Mouse (Mus musculus) gastrocnemius, adult 18-20 months (tissue): Measurements from ENCODE around the gene Chst3. TPM values are rescaled to one million over a fixed set of nuclear protein-coding genes. Genes with fewer than 3 reads are reported as not detected.
"Not testable (repeated sequence)": the region's sequence is repeated elsewhere in the genome, so short reads cannot be mapped to it uniquely, and the experiment has no call there.

ENCODE experiments used
- DNase-seq: peaks from one replicate; pipeline ENCODE4 v3.0.0; 2021; ENCODE audit warnings: low spot score
- long read RNA-seq, 2 experiments: library from polyadenylated mRNA; stranded (forward); transcript quantifications; one replicate each; pipeline ENCODE4 v2.0.0; 2021
- total RNA-seq, 2 experiments: library from RNA; stranded (reverse); gene quantifications; 2 replicates each; pipeline ENCODE4 v1.2.3; 2021

Chst3 gene
- total RNA-seq, result under 1 TPM; 0.27 to 0.40 TPM
- long read RNA-seq, experiment 1, result 0 reads
- long read RNA-seq, experiment 2, result 0 reads

- peak; percentile 45 for DNase-seq
Observed at GRCm38 (mm10) chr10:60218591-60219499, at the start of gene Chst3. TSS of gene Chst3 (minus strand) at chr10:60219260.

DNA sequence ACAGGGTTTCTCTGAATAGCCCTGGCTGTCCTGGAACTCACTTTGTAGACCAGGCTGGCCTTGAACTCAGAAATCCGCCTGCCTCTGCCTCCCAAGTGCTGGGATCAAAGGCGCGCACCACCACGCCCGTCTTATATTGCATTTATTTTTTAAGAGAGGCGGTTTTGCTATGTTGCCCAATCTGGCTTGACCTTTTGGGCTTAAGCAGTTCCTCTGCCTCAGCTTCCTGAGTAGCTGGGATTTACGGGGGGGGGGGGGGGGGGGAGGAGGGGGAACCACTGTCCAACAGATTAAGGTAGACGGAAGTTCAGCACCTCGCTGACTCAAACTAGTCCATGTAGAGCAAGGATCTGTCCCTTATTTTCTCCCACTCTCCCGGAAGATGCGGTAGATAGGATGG lies 49.7 kb upstream of the Chst3 start:
- DNase-seq, result no peak

- DNase-seq, result peak; percentile 75
Observed at GRCm38 (mm10) chr10:60266842-60267401, 47.9 kb upstream of the Chst3 start.

DNA sequence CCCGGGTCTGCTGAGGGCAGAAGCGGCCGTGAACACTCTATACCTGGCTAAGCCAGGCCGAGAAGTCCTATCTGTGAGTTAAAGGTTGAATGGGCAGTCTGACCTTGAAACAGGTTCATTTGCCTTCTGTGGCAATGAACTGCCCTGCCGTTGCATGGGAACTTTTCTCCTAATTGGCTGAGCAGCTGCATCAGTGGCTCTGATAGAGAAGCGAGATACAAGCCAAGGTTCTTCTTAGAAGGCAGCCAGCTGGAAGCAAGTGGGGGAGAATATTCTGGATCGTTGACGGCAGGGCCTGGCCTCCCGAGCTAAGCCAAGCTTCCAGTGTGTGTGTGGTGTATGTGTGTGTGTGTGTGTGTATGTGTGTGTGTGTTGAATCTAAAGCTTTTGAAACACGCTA lies 46.2 kb upstream of the Chst3 start:
- peak; percentile 68 for DNase-seq

DNA sequence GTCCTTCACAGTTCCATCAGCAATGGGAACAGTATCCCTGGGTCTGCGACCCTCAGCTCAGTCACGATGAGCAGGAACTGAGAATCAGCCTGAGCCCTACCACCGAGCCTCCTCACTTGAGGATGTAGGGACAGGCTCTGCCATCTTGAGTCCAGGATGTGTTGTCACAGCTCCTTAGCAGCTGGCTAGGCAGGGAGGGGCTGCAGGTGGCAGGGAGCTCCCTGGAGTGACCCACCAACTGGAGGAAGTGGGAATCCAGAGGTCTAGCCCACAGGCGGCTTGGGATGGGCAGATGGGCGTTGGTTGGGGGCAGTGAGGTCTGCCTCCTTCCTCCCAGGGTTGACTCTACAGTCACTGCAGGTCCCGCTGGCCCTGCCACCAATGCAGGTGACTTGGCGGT lies 44.3 kb upstream of the Chst3 start:
- no peak for DNase-seq

DNA sequence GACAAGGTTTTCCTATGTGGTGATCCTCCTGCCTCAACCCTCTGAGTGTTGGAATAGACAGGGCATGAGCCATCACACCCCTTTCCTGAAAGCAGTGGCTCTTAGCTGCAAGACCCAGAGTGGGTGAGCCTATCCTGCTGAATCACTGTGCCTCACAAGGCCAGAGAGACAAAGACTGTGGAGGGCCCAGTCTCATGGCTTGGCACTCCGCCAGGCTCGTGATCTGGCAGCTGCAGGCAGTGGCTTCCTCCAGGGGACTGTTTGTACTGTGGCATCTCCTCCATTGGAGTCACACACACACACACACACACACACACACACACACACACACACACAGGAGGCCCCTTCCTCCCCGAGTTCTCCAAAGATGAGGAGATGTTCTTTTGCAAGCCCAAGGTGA lies 43.3 kb upstream of the Chst3 start:
- peak; percentile 80 for DNase-seq

GRCm38 (mm10) chr10:60261530-60261929 lies 42.5 kb upstream of the Chst3 start:
- DNase-seq, result no peak

DNA sequence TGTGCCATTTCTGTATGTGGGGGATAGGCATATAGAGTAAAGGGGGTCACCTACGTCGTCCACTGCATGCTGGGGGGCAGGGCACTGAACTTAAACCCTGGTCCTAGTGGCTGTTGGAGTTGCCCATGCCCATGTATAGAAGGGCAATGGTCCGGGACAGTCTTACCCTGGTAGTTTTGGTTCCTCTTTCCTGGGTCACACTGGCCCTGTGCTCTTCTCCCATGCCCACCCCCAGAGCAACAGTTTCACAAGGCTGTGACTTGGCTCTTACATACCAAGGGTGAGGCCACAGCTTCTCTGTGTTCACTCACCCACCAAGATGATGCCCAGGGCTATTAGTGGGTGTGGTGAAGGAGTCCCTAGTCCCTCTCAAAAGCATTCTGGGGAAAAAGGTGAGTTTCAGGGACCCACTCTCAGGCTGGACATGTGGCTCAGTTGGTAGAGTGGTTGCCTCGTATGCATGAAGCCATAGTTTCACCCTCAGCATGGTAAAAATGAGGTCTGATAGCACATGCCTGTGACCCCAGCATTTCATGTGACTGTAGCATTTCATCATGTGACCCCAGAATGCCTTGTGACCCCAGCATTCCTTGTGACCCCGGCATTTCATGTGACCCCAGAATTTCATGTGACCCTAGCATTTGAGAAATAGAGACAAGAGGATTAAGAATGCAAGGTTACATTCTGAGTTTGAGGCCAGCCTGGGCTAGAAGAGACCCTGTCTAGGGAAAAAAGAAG lies 41.7 kb upstream of the Chst3 start:
- DNase-seq, result no peak

DNA sequence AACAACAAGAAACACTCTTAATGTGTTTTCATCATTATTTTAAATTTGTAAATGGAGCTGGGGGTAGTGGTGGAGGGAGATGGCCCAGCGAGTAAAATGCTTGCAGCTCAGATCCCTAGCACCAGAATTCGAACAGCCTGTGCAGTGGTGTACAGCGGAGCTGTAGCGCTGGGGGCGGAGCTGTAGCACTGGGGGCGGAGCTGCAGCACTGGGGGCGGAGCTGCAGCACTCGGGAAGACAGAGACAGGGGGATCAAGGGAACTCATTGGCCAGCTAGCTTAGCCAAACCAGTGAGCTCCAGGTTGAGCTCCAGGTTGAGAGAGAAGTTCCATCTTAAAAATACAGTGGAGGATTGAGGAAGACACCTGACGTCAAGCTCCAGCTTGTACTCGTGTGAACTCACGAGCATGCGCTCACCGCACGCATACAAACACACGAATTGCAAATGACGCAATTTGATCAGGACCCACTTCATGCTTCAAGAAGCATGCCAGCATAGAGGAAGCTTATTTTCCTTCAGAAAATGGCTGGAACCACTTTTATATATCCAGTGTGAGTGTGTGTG lies 38.3 kb upstream of the Chst3 start:
- no peak for DNase-seq

DNA sequence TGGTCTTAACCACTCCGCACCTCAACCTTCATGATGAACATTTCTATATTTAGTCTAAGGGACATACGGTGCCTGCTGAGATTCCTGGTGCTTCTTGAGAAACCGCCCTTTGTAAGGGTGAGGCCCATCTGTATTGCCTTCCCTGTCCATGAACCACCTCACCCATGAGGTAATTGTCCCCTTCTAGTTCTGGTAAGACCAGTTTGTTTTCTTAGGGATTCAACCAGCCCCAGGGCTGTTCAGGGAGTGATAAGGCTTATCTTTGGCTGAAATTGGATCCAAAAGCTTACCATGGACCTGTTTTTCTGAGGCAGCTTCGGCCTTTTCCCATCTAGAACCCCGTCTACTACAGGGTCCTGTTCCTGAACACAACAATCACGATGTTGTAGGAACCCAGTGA lies 37.0 kb upstream of the Chst3 start:
- no peak for DNase-seq

- no peak for DNase-seq
Observed at GRCm38 (mm10) chr10:60252606-60253005, 33.5 kb upstream of the Chst3 start.

- DNase-seq, result no peak
Observed at GRCm38 (mm10) chr10:60252187-60252586, 33.1 kb upstream of the Chst3 start.

- no peak for DNase-seq
Observed at GRCm38 (mm10) chr10:60250426-60250965, 31.4 kb upstream of the Chst3 start.

GRCm38 (mm10) chr10:60248345-60248744 lies 29.3 kb upstream of the Chst3 start:
- not testable (repeated sequence) for DNase-seq

DNA sequence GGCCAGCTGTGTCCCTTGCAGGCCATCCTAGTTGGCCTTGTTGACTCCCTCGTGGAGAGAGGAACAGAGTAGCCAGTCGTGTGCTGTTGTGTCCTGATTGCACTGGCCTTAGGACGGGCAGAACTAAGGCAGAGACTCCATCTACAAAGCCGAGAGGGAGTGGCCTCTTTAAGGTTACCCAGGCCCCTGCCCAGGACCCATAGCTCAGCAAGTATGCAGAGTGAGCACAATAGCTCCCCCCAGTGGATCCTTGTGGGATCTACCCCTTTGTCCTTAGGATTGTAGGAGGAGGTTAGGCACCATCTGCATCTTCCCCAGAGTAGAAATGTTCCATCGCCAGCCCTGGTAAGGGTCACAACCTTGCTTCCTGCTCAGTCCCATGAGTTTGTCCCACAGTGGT lies 27.5 kb upstream of the Chst3 start:
- no peak for DNase-seq

DNA sequence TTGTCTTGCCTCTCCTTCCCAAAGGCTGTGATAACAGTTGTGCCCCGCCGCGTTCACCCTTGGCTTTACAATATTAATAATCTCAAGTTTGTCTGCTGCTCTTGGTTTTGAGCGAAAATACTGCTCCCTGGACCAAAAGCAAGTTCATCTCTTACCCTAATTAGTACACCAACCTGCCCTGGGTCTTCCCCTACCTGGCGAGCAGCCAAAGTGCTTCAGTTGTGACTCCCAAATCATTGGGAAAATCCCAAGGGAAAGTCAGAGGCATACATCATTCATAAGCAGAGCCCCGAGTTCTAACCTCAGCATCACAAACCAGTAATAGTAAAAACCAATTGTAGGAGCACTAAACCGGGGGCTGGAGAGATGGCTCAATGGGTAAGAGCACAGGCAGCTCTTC lies 26.6 kb upstream of the Chst3 start:
- DNase-seq, result no peak

DNA sequence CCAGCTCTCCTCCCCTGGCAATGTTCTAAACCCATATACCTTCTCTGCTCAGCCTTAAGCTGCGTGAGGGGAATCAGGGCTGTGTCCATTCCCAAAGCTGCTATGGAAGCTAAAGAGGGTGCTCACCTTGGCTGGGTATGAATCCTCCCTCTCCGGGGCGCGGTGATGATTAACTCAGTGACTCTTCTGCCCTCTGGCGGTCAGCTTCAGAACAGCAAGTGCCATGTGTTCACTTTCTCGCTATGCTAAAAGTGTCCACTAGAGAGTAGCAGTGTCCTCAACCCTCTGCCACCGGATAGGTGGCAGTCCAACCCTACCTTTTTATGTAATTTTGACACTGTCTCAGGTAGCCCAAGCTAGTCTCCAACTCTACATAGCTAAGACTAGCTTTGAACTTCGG lies 26.0 kb upstream of the Chst3 start:
- peak; percentile 94 for DNase-seq

GRCm38 (mm10) chr10:60243941-60244340 lies 24.9 kb upstream of the Chst3 start:
- no peak for DNase-seq

- no peak for DNase-seq
Observed at GRCm38 (mm10) chr10:60240416-60240815, 21.4 kb upstream of the Chst3 start.

DNA sequence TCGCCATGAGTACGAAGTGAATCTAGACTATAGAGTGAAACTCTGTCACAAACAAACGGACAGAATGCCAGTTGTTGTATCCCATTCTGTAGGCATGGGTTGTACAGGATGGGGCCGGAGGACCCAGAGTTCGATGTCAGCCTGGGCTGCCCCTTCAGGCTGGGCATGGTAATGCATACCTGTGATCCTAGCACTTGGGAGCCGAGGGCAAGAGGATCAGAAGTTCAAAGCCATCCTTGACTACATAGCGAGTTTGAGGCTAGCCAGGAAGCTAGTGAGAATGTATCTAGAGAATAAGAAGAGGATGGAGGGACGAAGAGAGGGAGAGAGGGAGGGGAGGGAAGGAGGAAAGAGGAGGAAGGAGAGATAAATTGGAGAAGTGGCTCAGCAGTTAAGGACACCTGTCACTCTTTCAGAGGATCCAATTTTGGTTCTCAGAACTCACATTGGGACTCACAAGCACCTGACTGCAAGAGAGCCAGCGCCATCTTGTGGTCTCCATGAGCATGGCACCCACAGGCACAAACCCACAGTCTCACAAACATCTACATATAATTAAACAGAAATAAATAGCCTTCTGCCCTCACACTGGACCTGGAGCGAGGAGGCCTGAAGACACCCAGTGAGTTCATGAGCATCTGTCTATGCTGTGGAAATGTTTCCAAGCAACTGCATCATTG lies 18.6 kb upstream of the Chst3 start:
- DNase-seq, result peak; percentile 65

DNA sequence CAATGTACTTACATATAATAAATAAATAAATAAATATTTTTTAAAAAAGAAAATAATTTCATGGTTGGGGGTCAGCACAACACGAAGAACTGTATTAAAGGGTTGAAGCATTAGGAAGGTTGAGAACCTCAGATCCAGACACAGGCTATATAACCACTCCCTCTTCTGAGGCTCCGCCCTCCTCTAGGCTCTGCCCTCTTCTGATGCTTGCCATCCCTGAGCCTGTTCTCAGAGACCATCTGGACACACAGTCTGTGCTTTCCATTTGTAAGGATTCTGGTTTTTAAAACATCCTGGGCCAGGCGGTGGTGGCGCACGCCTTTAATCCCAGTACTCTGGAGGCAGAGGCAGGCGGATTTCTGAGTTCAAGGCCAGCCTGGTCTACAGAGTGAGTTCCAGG lies 16.8 kb upstream of the Chst3 start:
- DNase-seq, result not testable (repeated sequence)
